Mouse (Mus musculus): ENCODE measurements at regions not wholly inside any gene's neighbourhood (a gene's known extent, or its start where the extent isn't known, plus 50 kb on each side); places are given as distances from the start of the nearest gene placed in this dataset.

GRCm38 (mm10) chr13:107308958-107309639, 287.2 kb upstream of the Kif2a start:
- DNase-seq (ENCODE audit: low spot score in 2 of 2): no peak

GRCm38 (mm10) chr13:107308404-107308803, 286.5 kb upstream of the Kif2a start:
- no peak for DNase-seq (ENCODE audit: low spot score in 2 of 2)

GRCm38 (mm10) chr13:107306958-107307357, 285.0 kb upstream of the Kif2a start:
- DNase-seq (ENCODE audit: low spot score in 2 of 2): no peak

GRCm38 (mm10) chr13:107306232-107306631, 284.3 kb upstream of the Kif2a start:
- no peak for DNase-seq (ENCODE audit: low spot score in 2 of 2)

- DNase-seq (ENCODE audit: low spot score in 2 of 2): no peak
These were observed 283.8 kb upstream of the Kif2a start for GRCm38 (mm10) chr13:107305738-107306137.

GRCm38 (mm10) chr13:107303878-107304277, 282.0 kb upstream of the Kif2a start:
- DNase-seq (ENCODE audit: low spot score in 2 of 2): no peak

GRCm38 (mm10) chr13:107303322-107303721, 281.4 kb upstream of the Kif2a start:
- no peak for DNase-seq (ENCODE audit: low spot score in 2 of 2)

GRCm38 (mm10) chr13:107300792-107301191, 278.9 kb upstream of the Kif2a start:
- DNase-seq (ENCODE audit: low spot score in 2 of 2): no peak

GRCm38 (mm10) chr13:107264581-107264980, 242.7 kb upstream of the Kif2a start:
- DNase-seq (ENCODE audit: low spot score in 2 of 2): no peak

- DNase-seq (ENCODE audit: low spot score in 2 of 2): no peak
These were observed 239.6 kb upstream of the Kif2a start for GRCm38 (mm10) chr13:107261479-107262050.

- DNase-seq (ENCODE audit: low spot score in 2 of 2): no peak
These were observed 238.3 kb upstream of the Kif2a start for GRCm38 (mm10) chr13:107260274-107260673.

- DNase-seq (ENCODE audit: low spot score in 2 of 2): peak; percentile 17 to 35
These were observed 226.0 kb upstream of the Kif2a start for GRCm38 (mm10) chr13:107247792-107248505.

- DNase-seq (ENCODE audit: low spot score in 2 of 2): peak in 1 of 2 experiments; percentile 9
These were observed 225.2 kb upstream of the Kif2a start for GRCm38 (mm10) chr13:107246956-107247751.

GRCm38 (mm10) chr13:107244173-107244572, 222.2 kb upstream of the Kif2a start:
- no peak for DNase-seq (ENCODE audit: low spot score in 2 of 2)

GRCm38 (mm10) chr13:107239035-107239387, 217.1 kb upstream of the Kif2a start:
- DNase-seq (ENCODE audit: low spot score in 2 of 2): peak in 1 of 2 experiments; percentile 20

- DNase-seq (ENCODE audit: low spot score in 2 of 2): no peak
These were observed 216.6 kb upstream of the Kif2a start for GRCm38 (mm10) chr13:107238364-107239034.

- no peak for DNase-seq (ENCODE audit: low spot score in 2 of 2)
These were observed 197.5 kb upstream of the Kif2a start for GRCm38 (mm10) chr13:107219456-107219855.

GRCm38 (mm10) chr13:107218351-107218750, 196.4 kb upstream of the Kif2a start:
- DNase-seq (ENCODE audit: low spot score in 2 of 2): peak; percentile 68 to 82

GRCm38 (mm10) chr13:107217825-107218224, 195.9 kb upstream of the Kif2a start:
- DNase-seq (ENCODE audit: low spot score in 2 of 2): no peak

GRCm38 (mm10) chr13:107213281-107213680, 191.4 kb upstream of the Kif2a start:
- DNase-seq (ENCODE audit: low spot score in 2 of 2): no peak

GRCm38 (mm10) chr13:107210676-107211075, 188.8 kb upstream of the Kif2a start:
- no peak for DNase-seq (ENCODE audit: low spot score in 2 of 2)
